Mouse (Mus musculus): ENCODE data around the gene Atad3a.

- peak; percentile 82 for TF ChIP-seq CTCF (IDR thresholded peaks at IDR 0.05)
- no peak for TF ChIP-seq EP300 (IDR thresholded peaks at IDR 0.05)
Observed at GRCm38 (mm10) chr4:155784081-155784701, 23.3 kb upstream of the Atad3a start.

Measured in lung, postnatal 0 days (tissue).